Mouse (Mus musculus) gastrocnemius, postnatal 14 days (tissue): ENCODE measurements around the gene Scgb1b17. TPM values are rescaled to one million over a fixed set of nuclear protein-coding genes. Genes with fewer than 3 reads are reported as not detected.
"Not testable (repeated sequence)": the region's sequence is repeated elsewhere in the genome, so short reads cannot be mapped to it uniquely, and the experiment has no call there.

Source experiments
- DNase-seq: peaks from one replicate; pipeline ENCODE4 v3.0.0; 2021; ENCODE audit warnings: mixed read lengths
- intact Hi-C: fragments of 180-260 bp; cut with DNase I; formaldehyde crosslinking; loops from one replicate; pipeline ENCODE4 v1.15.1; 2025; ENCODE audit warnings: low total_unique reads
- long read RNA-seq, 2 experiments: library from polyadenylated mRNA; stranded (forward); transcript quantifications; one replicate each; pipeline ENCODE4 v2.0.0; 2021
- total RNA-seq, 2 experiments: library from RNA; stranded (reverse); gene quantifications; 2 replicates each; pipeline ENCODE4 v1.2.3; 2021

Gene Scgb1b17
- not detected for total RNA-seq
- long read RNA-seq, experiment 1, result 0 reads
- long read RNA-seq, experiment 2, result 0 reads

GRCm38 (mm10) chr7:33063149-33063548 is at the start of gene Scgb1b17:
TSS of gene Scgb1b17 (plus strand) at chr7:33063449.
- DNase-seq, intact Hi-C loops: not testable (repeated sequence)

GRCm38 (mm10) chr7:33056461-33056860 is 6.8 kb upstream of the Scgb1b17 start, which contains the start of gene Scgb2b17:
TSS of gene Scgb2b17 (minus strand) at chr7:33056561.
- intact Hi-C loops, DNase-seq: not testable (repeated sequence)

Other genes with a start within 250 kb of the Scgb1b17 start
- gene Scgb2b15, start 233.8 kb upstream of the Scgb1b17 start, total RNA-seq, result not detected
- not detected for gene Scgb1b15, start 226.9 kb upstream of the Scgb1b17 start, total RNA-seq
- not detected for gene Scgb2b17, start 6.9 kb upstream of the Scgb1b17 start, total RNA-seq
- not detected for gene Scgb2b18, start 110.4 kb downstream of the Scgb1b17 start, total RNA-seq
- not detected for gene Scgb1b18, start 122.1 kb downstream of the Scgb1b17 start, total RNA-seq
- gene Scgb2b19, start 216.9 kb downstream of the Scgb1b17 start, total RNA-seq, result not detected
- not detected for gene Scgb1b19, start 223.8 kb downstream of the Scgb1b17 start, total RNA-seq